Mouse (Mus musculus): ENCODE data around the gene Lrrc61.

The Lrrc61 gene

DNA sequence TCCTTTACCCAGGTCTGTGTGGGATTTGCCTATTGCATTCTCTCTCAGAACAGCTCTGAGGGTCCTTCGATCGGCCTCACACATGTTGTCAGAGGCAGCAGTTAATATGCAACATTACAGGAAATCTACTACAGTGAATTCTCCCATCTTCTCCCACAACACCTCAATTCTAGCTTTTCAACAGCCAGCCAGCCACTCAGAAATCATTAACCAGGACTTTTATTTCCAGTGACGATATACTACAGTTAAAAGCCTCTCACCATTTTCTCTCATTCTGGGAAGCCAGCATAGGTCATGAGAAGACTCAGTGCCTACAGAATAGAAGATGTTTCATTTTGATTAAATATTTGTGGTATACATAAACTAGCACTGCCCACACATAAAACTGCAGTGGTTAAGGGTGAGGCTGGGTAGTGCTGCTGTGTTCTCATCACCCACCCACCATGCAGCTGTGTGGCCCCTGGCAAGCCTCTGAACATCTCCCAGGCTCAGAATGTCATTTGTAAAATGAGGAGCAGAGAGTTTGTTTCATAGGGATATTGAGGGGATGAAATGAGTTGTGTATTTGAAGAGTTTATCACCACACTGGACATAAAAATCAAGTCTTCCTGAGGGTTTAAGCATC is 36.7 kb downstream of the Lrrc61 start:
- in situ Hi-C loops (cut with MseI, MboI), result no loop called here

DNA sequence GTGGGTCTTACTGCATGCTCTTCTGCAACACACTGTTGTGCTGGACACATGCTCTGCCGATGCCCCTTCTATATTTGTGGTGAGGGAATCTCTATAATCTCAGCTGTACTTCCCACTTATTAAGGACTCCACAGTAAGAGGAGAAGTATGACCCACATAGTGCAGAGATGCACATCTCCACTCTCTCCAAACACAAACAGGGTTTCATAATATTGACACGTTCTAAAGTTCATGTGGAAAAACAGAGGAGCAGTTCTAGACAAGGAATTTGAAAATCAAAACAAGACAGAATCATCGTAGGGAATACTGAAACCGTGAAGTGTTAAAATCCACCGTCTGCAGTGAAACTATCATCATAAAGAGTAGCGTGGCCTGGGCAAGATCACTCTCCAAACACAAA is 37.3 kb downstream of the Lrrc61 start:
- in situ Hi-C loops (cut with MseI, MboI), result no loop called here

- in situ Hi-C loops (cut with MseI, MboI), result no loop called here
Measured at GRCm38 (mm10) chr6:48593158-48594042, 38.8 kb downstream of the Lrrc61 start, which contains the start of the genes Repin1 and Gm44965. TSS of gene Repin1 (plus strand) at chr6:48593883. TSS of gene Gm44965 (plus strand) at chr6:48593941.

GRCm38 (mm10) chr6:48594043-48594738 is 39.6 kb downstream of the Lrrc61 start:
- in situ Hi-C loops (cut with MseI, MboI), result no loop called here

DNA sequence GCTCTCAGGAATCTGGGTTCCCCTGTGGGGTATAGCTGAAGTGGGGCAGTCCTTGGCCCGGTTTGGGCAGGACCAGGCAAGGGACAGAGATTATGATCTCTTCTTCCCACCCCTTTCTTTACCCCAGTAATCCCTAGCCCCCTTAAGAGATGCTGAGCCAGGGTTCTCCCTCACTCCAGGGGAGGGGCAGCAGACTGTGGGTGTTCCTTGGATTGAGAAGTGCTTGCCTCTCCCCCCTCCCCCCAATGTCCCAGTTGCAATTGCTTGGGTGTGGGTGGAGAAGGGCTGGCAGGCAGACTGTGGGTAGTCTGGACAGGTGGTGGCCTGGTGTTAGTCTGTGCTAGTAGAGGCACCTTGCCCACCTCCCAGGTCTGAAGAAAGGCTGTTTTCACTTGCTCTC is 40.7 kb downstream of the Lrrc61 start:
- in situ Hi-C loops (cut with MseI, MboI), result no loop called here

DNA sequence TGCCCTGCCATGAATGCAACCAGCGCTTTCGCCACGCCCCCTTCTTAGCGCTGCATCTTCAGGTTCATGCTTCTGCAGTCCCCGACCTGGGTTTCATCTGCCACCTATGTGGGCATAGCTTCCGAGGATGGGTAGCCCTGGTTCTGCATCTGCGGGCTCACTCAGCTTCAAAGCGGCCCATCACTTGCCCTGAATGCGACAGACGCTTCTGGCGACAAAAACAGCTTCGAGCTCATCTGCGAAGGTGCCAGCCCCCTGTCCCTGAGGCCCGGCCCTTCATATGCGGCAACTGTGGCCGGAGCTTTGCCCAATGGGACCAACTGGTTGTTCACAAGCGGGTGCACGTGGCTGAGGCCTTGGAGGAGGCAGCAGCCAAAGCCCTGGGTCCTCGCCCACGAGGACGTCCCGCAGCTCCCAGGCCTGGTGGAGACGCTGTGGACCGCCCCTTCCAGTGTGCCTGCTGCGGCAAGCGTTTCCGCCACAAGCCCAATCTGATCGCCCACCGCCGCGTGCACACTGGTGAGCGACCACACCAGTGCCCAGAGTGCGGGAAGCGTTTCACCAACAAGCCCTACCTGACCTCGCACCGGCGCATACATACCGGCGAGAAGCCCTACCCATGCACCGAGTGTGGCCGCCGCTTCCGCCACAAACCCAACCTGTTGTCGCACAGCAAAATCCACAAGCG is 42.1 kb downstream of the Lrrc61 start:
- in situ Hi-C loops (cut with MseI, MboI), result no loop called here

- in situ Hi-C loops (cut with MseI, MboI), result no loop called here
Measured at GRCm38 (mm10) chr6:48597233-48597625, 42.6 kb downstream of the Lrrc61 start.

- in situ Hi-C loops (cut with MseI, MboI), result no loop called here
Measured at GRCm38 (mm10) chr6:48600594-48600993, 46.0 kb downstream of the Lrrc61 start.

GRCm38 (mm10) chr6:48601271-48602079 is 46.9 kb downstream of the Lrrc61 start, which contains the start of gene Zfp775:
TSS of gene Zfp775 (plus strand) at chr6:48602063.
- in situ Hi-C loops (cut with MseI, MboI), result no loop called here

- in situ Hi-C loops (cut with MseI, MboI), result no loop called here
Measured at GRCm38 (mm10) chr6:48602080-48602741, 47.6 kb downstream of the Lrrc61 start.

DNA sequence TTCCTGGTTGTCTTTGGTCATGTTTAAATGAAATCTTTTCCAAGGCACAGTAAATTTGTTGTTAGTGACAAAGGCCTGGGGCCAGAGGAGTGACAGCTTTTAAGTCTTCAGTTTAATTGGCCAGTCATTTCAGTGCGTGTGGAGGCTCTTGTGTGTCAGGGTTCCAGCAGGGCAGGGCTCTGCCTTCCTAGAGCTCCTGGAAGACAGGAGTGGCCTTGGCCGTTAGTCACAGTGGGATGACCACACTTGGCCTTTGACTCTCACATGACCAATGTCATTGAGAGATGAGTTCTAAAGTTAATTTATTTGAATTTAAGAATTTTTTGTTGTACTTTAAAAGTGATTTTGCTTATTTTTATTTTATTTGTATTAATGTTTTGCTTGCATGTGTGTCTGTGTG is 53.5 kb downstream of the Lrrc61 start:
- in situ Hi-C loops (cut with MseI, MboI), result no loop called here

DNA sequence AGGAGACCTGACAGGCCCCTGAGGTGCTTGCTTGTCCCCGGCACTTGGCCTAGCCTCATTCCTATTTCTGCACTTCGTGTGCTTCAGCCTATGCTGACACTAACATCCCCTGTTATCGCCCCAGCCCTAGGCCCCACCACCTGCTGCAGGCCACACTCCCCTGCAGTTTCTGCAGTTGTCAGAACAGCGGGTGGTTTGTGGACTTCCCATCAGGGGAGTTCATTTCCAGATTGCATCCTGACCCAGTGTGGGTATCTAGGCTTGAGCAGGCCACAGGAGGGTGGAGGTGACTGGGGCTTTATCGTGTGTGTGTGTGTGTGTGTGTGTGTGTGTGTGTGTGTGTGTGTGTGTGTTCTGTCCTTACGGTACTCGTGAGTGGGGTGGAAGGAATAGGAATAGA is 54.9 kb downstream of the Lrrc61 start:
- in situ Hi-C loops (cut with MseI, MboI), result no loop called here

- in situ Hi-C loops (cut with MseI, MboI), result no loop called here
Measured at GRCm38 (mm10) chr6:48610657-48611056, 56.1 kb downstream of the Lrrc61 start.

DNA sequence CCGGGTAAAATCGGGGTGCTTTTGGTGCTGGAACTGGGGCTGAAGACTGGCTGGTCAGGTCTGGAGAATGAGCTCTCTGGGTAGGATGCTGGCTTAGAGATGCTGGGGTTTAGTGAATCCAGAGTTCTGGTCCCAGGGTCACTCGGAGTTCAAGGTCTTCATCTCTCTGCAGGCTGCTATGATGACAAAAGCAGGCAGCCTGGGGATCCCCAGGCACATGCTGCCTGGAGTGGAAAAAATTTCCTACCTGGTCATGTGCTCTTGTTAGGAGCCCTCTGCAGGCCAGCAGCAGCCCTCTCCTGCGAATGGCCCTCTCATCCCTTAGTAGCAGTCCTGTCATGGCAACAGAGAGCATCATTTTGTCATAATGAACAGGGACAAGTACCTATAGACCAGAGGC is 58.9 kb downstream of the Lrrc61 start:
- in situ Hi-C loops (cut with MseI, MboI), result no loop called here

GRCm38 (mm10) chr6:48614756-48615155 is 60.2 kb downstream of the Lrrc61 start:
- in situ Hi-C loops (cut with MseI, MboI), result no loop called here

GRCm38 (mm10) chr6:48620031-48620430 is 65.4 kb downstream of the Lrrc61 start:
- in situ Hi-C loops (cut with MseI, MboI), result no loop called here

Measured in mouse trophoblast stem cell (cell line).